Mouse (Mus musculus): ENCODE data around the gene Rpl36a-ps1.

The Rpl36a-ps1 gene

DNA sequence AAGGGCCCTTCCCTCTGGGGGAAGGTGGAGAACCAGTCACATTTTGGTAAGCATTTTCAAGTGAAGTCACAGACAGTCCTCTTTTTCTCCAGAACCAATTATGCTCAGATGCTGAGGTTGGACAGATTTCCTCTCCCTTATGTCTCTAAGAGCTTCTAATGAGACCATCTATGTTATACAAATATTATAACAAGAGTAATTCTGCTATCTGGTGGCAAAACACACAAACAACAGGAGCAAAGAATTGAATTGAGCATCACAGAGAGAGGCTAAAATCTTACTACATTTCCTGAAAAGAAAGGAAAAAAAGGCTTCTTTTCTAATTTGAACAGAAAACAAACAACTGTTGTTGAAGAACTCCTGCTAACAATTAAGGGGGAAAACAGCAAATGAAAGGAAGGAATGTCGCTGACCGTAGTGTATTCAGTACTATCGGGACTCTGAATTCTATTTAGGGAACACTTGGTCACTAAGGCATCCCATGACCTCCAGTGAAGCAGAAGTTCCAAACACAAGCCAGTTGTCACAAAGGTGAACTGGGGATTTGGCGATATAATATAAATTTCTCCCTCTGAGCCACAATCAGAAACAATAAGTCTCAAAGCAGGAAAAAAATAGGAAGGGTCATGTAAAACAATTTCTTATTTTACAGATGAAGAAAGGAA is 42.4 kb downstream of the Rpl36a-ps1 start:
- no peak for DNase-seq

Data from kidney, adult 8-10 months (tissue).